Mouse (Mus musculus) kidney, postnatal 36 days (tissue): ENCODE measurements around the gene Vpreb1.

Experiments
- DNase-seq, 2 experiments: peaks; one replicate each; pipeline ENCODE4 v3.0.0; 2021 to 2022; ENCODE audit warnings: mixed read lengths in 2 of 2

Gene Vpreb1

DNA sequence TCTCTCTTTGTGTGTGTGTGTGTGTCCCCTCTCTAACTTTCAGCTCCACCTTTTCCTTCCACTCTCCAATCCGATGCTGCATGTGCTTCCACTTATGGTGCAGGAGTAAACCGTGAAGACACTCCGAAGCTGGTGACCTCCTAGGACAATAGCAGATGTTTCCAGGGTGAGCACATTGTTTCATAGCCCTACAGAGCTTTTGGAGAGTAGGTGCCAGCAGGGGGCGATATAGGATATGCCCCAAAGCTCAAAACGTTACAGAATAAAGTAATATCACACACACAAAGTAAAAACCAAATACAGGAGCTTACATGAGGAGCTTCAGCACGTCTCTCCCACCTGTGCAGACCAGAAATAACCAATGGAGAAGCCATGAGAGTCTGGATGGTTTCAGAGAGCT is 15.8 kb downstream of the Vpreb1 start:
- peak; percentile 69 to 87 for DNase-seq

DNA sequence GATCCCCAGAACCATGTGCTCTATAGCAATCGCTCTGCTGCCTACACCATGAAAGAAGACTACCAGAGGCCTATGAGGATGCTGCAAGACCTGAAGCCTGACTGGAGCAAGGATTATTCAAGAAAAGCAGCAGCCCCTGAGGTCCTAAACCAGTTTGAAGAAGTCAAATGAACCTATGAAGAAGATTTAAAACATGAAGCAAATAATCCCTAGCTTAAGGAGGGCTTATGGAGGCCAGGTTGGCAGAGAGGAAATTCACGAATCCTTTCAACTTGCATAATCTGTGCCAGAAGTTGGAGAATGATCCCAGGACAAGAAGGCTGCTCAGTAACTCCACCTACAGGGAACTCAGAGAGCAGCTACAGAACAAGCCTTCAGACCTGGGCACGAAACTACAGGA is 18.2 kb downstream of the Vpreb1 start:
- no peak for DNase-seq

DNA sequence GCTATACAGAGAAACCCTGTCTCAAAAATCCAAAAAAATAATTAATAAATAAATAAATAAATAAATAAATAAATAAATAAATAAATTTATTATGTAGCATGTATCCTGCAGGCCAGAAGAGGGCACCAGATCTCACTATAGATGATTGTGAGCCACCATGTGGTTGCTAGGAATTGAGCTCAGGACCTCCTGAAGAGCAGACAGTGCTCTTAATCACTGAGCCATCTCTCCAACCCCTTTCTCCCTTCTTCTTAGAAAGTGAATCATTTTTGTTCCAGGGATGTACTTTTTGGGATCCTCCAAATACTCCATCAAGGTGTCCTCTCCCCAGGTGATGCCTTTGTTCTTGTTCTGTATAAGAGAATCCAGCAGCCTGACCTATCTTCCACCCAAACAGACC is 21.4 kb downstream of the Vpreb1 start:
- no peak for DNase-seq

DNA sequence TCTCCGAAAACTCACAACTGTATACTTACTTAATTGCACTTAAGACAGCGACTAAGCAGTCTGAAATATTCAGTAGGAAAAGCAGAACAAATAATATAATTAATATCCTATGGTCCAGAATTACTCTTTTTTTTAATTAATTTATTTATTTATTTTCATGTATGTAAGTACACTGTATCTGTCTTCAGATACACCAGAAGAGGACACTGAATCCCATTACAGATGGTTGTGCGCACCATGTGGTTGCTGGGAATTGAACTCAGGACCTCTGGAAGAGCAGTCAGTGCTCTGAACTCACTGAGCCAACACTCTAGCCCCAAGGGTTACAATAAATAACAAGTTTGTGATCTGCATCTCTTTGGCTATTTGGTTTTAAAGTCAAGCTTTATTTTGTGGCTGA is 41.0 kb downstream of the Vpreb1 start:
- no peak for DNase-seq

DNA sequence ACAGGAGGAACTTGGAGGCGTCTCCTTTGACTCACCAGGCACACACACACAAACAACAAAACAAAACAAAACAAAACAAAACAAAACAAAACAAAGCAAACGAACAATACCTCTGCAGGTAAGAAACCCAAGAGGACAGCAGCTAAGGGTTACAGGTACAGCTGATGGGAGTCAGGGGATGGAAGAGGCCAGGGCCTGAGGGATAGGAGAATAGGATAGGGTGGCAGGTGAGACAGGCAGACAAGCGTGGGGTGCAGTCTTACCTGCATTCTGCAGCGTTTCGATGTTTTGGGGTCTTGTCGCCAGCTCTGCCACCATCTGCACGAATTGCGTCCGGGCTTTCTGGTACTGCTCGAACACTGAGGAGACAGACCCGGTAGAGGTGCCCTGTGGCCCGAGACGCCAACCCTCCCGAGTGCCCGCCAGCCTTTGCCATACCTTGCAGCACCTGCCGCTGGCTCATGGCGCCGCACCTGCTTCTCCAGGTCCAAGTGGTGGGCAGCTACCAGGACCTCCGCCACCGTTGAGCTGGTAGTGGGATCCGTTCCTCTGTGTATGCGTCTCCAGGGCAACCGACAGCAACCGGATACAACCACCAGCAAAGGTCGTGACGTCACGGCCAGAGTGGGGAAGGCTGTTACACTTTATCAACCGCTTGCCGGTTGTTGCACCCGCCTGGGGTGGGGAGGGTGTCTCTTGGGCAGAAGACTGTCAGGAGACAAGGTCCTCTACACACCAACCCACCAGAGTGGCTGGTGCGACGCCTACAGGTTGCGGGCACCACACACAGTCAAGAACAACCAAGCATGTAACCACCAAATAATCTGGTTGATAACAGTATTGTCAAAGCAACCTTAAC is 41.7 kb downstream of the Vpreb1 start, which contains the start of gene Spag6l:
Spag6l (minus strand) TSS at position 700 of the 859 bp plus-strand sequence.
- peak; percentile 56 to 74 for DNase-seq

DNA sequence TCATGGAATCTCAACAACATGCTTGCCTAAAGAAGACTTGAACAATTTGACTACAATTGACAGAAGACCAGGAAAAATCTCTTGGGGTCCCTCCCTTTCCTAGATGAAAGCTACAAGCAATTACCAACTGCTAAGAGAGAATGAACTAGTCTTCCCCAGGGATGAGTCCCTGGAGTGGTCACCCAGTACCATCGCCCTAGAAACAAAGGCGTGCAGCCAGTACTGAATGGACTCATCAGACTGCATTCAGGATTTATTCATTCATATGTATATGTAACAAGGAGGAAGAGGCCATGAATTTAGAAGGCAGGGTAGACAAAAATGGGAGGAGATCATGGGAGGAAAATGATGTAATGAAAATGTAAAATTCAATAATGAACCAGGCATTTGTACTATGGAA is 44.4 kb downstream of the Vpreb1 start:
- no peak for DNase-seq

DNA sequence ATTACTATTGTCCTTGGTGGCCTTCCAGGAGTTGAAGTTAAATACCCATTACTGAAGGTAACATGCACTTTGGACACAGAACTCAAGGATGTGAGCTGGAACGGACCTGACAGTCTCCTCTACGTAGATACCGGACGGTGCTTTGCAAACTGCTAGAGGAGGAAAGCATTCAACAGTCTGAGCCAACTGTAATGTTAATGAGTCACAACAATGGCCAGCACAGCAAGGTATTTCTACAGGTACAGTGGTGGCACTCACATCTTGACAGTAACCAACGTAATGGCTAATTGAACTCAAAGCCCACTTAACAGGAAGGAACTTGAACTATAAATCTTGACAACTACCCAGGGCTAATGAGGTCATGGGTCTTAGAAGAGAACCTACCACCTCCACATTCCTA is 45.2 kb downstream of the Vpreb1 start:
- DNase-seq = peak; percentile 2 to 18
